Mouse (Mus musculus): Measurements from ENCODE around the gene Braf. TPM values are rescaled to one million over a fixed set of nuclear protein-coding genes. Genes with fewer than 3 reads are reported as not detected.
"Not testable (repeated sequence)": the region's sequence is repeated elsewhere in the genome, so short reads cannot be mapped to it uniquely, and the experiment has no call there.

The Braf gene
- polyA plus RNA-seq, 1 experiment from 2014 or later, result 24.0 TPM

DNA sequence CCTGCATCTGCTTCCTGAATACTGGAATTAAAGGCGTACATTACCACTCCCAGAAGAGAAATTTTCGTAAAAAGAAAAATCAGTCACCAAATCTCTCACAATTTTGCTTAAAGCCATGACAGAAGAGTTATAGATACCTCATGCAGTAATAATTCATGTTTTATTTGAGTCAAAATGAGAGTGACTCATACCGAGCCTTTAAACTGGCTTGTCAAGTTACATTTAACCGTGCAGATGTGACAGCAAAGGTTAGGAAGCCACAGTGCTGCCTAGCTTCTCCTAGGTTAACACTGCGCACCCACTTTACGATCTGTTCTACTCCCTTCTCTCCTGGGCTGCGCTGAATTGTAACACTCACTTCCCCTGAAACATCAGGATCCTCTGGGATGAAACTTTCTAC, 10.9 kb downstream of the Braf start:
- Histone ChIP-seq H3K27ac (no peak overlapping the region), H3K36me3 (no peaks in the 10 kb centered on the region), H3K4me2 (replicated peaks) (no peak overlapping the region), H3K4me1 (no peaks in the 10 kb centered on the region), H3K27me3 (replicated peaks) (no peaks in the 10 kb centered on the region), H3K4me3 (no peak overlapping the region), H3K9ac (no peak overlapping the region), H3K9me3 (no peaks in the 10 kb centered on the region)
- no peak for ATAC-seq (ENCODE audit: low FRiP score, low read depth)
- WGBS, result 83% methylated on average over 7 of the region's 7 CpGs

DNA sequence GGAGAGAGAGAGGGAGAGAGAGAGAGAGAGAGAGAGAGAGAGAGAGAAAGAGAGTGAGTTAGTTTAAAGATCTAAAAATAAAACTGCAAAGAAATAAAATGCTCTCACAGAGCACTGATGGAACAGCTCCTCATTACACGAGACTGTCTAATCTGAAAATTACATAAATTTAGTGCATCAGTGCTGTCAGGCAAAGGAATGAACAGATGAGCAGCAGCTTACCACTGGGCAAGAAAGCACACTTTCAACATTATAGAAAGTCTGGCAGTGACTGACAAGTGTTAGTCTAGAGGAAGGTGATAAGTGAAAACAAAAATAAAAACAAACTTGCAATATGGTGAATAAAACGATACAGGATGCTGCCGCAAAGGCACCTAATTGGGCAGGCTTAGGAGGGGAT, 11.9 kb downstream of the Braf start:
- no peak for ATAC-seq (ENCODE audit: low FRiP score, low read depth)
- no peak overlapping the region for H3K27ac ChIP-seq
- WGBS, result 88% methylated on average over 3 of the region's 3 CpGs
- no peaks in the 10 kb centered on the region for H3K27me3 ChIP-seq (replicated peaks)
- H3K4me3 ChIP-seq, result no peak overlapping the region
- H3K4me2 ChIP-seq (replicated peaks), result no peak overlapping the region
- no peaks in the 10 kb centered on the region for H3K36me3 ChIP-seq
- no peaks in the 10 kb centered on the region for H3K9me3 ChIP-seq
- H3K9ac ChIP-seq, result no peak overlapping the region
- H3K4me1 ChIP-seq, result no peaks in the 10 kb centered on the region

DNA sequence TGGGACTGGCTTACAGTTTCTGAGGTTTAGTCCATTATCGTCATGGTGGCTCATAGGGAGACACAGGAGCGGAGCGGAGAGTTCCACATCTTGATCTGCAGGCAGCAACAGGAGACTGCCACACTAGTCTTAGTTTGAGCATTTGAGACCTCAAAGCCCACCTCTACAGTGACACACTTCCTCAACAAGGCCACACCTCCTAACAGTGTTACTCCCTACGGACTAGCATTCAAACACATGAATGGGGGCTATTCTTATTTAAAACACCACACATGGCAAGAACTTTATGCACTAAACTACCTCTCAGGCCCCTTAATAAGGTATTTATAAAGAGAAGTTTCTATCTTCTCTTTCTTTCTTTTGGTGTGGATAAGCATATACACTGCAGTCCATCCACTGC, 19.6 kb downstream of the Braf start:
- H3K36me3 ChIP-seq, result no peaks in the 10 kb centered on the region
- H3K27me3 ChIP-seq (replicated peaks), result no peaks in the 10 kb centered on the region
- H3K27ac ChIP-seq, result no peak overlapping the region
- H3K4me3 ChIP-seq, result no peak overlapping the region
- no peaks in the 10 kb centered on the region for H3K4me1 ChIP-seq
- WGBS, result 94% methylated on average over 4 of the region's 4 CpGs
- no peaks in the 10 kb centered on the region for H3K9me3 ChIP-seq
- no peak for ATAC-seq (ENCODE audit: low FRiP score, low read depth)
- no peak overlapping the region for H3K9ac ChIP-seq
- H3K4me2 ChIP-seq (replicated peaks), result no peak overlapping the region

DNA sequence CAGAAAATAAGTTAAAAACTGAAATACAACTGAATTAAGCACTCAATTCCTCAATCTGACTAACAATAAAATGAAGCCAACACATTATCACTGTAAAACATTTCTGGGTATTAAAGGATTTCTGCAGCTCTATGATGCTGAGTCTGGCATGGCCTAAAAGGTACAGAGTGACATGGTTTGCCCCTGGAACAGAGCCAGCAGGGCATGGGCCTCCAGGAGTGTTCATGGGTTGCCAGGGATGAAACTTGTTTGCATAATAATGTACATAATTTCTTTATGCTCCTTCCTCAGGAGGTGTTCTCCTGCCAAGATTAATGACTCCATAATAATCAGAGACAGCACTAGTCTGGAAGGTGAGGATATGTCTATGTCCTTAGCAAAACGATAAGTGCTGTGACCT, 32.1 kb downstream of the Braf start:
- Histone ChIP-seq H3K4me2 (replicated peaks) (no peak overlapping the region), H3K4me3 (no peak overlapping the region), H3K27me3 (replicated peaks) (no peaks in the 10 kb centered on the region), H3K36me3 (no peaks in the 10 kb centered on the region), H3K4me1 (no peaks in the 10 kb centered on the region), H3K27ac (no peak overlapping the region), H3K9ac (no peak overlapping the region), H3K9me3 (no peaks in the 10 kb centered on the region)
- WGBS, result 81% methylated on average over 1 of the region's 1 CpGs
- no peak for ATAC-seq (ENCODE audit: low FRiP score, low read depth)

DNA sequence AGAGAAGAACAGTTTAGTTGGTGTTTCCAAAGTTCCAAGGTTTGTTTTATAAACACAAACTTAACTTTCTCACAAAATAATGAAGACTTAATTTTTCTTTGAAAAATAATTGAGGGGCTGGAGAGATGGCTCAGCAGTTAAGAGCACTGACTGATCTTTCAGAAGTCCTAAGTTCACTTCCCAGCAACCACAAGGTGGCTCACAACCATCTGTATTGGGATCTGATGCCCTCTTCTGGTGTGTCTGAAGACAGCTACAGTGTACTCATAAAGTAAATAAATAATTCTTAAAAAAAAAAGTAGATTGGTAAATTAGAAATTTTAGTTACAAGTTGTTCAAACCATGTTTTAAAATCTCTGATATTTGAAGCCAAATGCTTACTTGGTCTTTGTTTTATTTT, 38.4 kb downstream of the Braf start:
- not testable (repeated sequence) for H3K4me1 ChIP-seq; H3K27me3 ChIP-seq (replicated peaks); H3K36me3 ChIP-seq; H3K4me2 ChIP-seq (replicated peaks); ATAC-seq (ENCODE audit: low FRiP score, low read depth); H3K27ac ChIP-seq; H3K4me3 ChIP-seq; H3K9ac ChIP-seq; H3K9me3 ChIP-seq

DNA sequence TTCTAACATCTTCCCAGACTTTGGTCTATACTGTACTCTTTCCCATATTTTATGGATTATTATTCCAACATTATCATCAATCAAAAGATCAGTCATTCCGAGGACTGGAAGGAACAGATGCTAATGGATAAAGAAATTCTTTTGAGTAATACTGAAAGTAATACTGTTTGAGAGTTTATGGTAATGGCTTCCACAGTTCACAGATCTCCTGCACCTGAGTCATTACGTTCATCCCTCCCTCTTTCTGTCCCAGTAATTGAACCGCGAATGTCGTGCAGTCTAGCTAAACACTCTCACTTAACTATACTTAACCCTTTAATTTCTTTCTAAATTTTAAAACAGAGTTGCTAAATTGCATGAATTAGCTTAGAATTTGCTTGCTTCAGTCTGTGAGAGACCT, 43.5 kb downstream of the Braf start:
- no peak for ATAC-seq (ENCODE audit: low FRiP score, low read depth)
- H3K4me2 ChIP-seq (replicated peaks), result no peak overlapping the region
- H3K27ac ChIP-seq, result no peak overlapping the region
- no peak overlapping the region for H3K9ac ChIP-seq
- no peak overlapping the region for H3K4me3 ChIP-seq
- no peaks in the 10 kb centered on the region for H3K4me1 ChIP-seq
- H3K9me3 ChIP-seq, result no peaks in the 10 kb centered on the region
- H3K36me3 ChIP-seq, result peaks cover 10% of the 10 kb centered on the region
- WGBS, result 63% methylated on average over 5 of the region's 5 CpGs
- no peaks in the 10 kb centered on the region for H3K27me3 ChIP-seq (replicated peaks)

DNA sequence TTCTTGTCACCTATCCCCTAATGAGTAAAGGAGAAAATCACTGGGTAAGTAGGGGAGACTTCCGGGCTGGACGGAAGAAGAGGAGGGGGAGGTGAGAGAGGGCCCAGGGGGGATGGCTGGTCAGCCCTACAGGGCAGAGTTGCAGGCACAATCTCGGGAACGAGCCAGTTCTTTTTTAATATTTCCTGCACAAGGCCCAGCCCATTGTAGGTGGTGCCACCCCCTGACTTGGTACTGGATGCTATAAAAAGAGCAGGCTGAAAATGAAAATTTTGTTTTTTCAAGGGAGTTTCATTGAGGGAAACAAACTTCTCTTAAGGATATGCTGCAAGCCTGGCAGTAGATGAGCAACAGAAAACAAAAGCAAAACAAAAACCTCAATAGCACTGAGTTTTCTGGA, 44.7 kb downstream of the Braf start:
- no peaks in the 10 kb centered on the region for H3K4me1 ChIP-seq
- H3K9me3 ChIP-seq, result no peaks in the 10 kb centered on the region
- H3K9ac ChIP-seq, result no peak overlapping the region
- H3K27ac ChIP-seq, result no peak overlapping the region
- no peak for ATAC-seq (ENCODE audit: low FRiP score, low read depth)
- H3K27me3 ChIP-seq (replicated peaks), result no peaks in the 10 kb centered on the region
- H3K4me3 ChIP-seq, result no peak overlapping the region
- WGBS, result 26% methylated on average over 4 of the region's 4 CpGs
- H3K36me3 ChIP-seq, result peaks cover 13% of the 10 kb centered on the region
- no peak overlapping the region for H3K4me2 ChIP-seq (replicated peaks)

DNA sequence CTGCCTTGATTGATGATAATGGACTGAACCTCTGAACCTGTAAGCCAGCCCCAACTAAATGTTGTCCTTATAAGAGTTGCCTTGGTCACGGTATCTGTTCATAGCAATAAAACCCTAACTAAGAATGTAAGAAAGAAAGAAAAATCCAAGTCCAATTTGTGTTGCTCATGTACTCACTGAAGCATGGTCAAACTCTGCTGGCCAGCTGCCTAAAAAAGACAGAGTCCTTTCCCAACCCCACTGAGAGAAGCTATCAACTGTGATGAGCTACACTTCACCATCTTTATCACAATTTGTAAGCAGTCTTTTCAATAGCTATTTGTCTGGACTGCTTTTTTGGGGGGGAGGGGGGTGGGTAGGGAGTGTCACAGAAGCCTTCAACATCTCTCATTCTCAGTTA, 47.0 kb downstream of the Braf start:
- no peak overlapping the region for H3K9ac ChIP-seq
- H3K36me3 ChIP-seq, result peaks cover 13% of the 10 kb centered on the region
- no peak for ATAC-seq (ENCODE audit: low FRiP score, low read depth)
- 96% methylated on average over 1 of the region's 1 CpGs for WGBS
- H3K27me3 ChIP-seq (replicated peaks), result no peaks in the 10 kb centered on the region
- H3K27ac ChIP-seq, result no peak overlapping the region
- no peaks in the 10 kb centered on the region for H3K9me3 ChIP-seq
- H3K4me2 ChIP-seq (replicated peaks), result no peak overlapping the region
- no peak overlapping the region for H3K4me3 ChIP-seq
- H3K4me1 ChIP-seq, result no peaks in the 10 kb centered on the region

DNA sequence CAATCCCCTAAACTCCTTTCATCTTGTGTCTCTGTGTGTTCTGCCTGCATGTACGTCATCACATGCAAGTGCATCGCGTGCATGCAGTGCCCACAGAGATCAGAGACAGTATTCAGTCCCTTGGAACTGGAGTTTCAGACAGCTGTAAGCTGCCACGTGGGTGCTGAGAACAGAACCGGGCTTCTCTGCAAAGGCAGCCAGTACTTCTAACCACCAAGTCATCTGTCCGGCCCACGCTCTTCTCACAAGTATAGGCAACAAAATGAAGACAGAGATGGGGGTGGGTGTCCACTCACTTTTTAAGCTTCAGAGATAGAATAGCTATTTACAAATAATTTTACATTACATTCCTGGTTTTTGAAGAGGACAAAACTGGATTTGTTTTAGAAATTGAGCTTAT, 50.2 kb downstream of the Braf start:
- Histone ChIP-seq H3K9me3 (no peaks in the 10 kb centered on the region), H3K9ac (no peak overlapping the region), H3K4me3 (no peak overlapping the region), H3K27me3 (replicated peaks) (no peaks in the 10 kb centered on the region), H3K4me1 (no peaks in the 10 kb centered on the region), H3K4me2 (replicated peaks) (no peak overlapping the region), H3K36me3 (peaks cover 20% of the 10 kb centered on the region), H3K27ac (no peak overlapping the region)
- 88% methylated on average over 7 of the region's 7 CpGs for WGBS
- ATAC-seq (ENCODE audit: low FRiP score, low read depth), result no peak

DNA sequence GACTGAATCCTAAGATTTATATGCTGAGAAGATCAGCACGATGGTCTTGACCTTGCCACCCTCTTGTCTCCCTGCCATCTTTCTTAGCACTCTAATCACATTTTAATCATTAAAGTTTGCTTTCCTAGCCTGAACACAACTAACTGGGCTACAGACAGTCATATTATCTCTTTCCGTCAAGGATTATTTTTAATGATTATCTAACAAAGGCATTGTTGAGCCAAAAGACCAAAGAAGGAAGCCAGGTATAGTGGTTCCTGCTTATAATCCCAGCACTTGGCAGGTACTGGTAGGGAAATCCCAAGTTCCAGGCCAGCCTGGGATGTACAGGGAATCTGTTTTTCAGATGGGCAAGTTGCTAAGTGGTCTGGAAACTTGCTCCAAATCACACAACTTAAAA, 114.0 kb downstream of the Braf start:
- Histone ChIP-seq H3K4me3 (no peak overlapping the region), H3K4me1 (no peaks in the 10 kb centered on the region), H3K27me3 (replicated peaks) (no peaks in the 10 kb centered on the region), H3K4me2 (replicated peaks) (no peak overlapping the region), H3K9ac (no peak overlapping the region), H3K27ac (no peak overlapping the region), H3K9me3 (no peaks in the 10 kb centered on the region), H3K36me3 (peaks cover 19% of the 10 kb centered on the region)
- WGBS, result 88% methylated on average over 2 of the region's 2 CpGs
- ATAC-seq (ENCODE audit: low FRiP score, low read depth), result no peak

DNA sequence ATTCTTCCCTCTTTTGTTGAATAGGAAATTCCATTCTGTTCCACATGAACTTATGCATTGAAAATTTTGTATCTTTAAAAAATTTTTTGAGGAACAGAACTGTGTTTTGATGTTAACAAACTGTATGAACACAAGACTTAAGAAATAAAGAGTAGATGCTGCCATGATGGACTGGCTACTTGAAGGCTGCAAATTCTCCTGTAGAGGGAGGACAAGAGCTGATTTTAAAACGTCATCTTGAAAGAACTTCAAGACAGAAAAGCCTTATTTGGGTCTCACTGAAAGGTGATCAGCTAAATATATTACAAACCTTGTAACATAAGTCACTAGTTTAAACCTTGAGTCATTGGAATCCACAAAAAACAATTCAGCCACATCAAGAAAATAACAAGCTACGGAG, 115.1 kb downstream of the Braf start:
- Histone ChIP-seq H3K27ac (no peak overlapping the region), H3K4me2 (replicated peaks) (no peak overlapping the region), H3K4me3 (no peak overlapping the region), H3K9me3 (no peaks in the 10 kb centered on the region), H3K36me3 (peaks cover 19% of the 10 kb centered on the region), H3K4me1 (no peaks in the 10 kb centered on the region), H3K9ac (no peak overlapping the region), H3K27me3 (replicated peaks) (no peaks in the 10 kb centered on the region)
- ATAC-seq (ENCODE audit: low FRiP score, low read depth), result no peak
- 74% methylated on average over 2 of the region's 2 CpGs for WGBS

DNA sequence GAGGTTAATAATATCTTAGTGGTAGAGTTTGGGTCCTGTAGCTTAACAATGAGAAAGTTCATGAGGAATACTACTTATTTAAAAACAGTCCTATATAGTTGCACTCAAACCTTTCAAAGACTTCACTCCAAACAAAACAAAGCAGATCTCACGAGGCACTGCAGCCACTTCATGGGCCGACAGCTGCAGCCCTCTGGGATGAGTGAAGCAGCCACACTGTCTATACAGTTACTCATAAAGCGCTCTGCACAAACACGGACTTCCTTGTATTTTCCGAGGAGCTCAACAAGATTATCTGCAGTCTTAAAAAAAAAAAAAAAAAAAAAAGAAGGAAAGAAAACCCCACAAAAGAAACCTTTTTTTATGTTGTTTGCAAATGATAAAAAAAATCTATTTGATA, 117.9 kb downstream of the Braf start:
- Histone ChIP-seq H3K36me3 (peaks cover 13% of the 10 kb centered on the region), H3K4me2 (replicated peaks) (no peak overlapping the region), H3K9me3 (no peaks in the 10 kb centered on the region), H3K27me3 (replicated peaks) (no peaks in the 10 kb centered on the region), H3K9ac (no peak overlapping the region), H3K27ac (no peak overlapping the region), H3K4me3 (no peak overlapping the region), H3K4me1 (no peaks in the 10 kb centered on the region)
- no peak for ATAC-seq (ENCODE audit: low FRiP score, low read depth)
- 73% methylated on average over 5 of the region's 5 CpGs for WGBS

DNA sequence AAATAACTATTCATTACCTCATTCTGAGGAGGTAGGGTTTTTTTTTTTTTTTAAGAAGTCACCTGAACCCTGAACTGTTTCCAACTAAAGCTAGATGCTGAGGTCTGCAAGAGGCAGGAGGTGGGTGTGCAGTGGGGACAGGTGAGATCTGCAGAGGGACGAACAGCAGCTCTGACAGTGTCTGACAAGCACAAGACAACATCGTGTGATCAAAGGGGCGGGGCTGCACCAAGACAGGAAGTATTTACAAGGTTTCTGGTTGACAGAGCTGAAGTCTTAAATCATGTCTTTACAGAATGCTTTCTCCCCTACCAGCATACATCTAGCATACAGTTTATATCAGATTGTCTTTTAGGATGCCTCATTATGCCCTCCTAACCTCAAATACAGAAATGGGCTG, 118.4 kb downstream of the Braf start:
- no peak for ATAC-seq (ENCODE audit: low FRiP score, low read depth)
- Histone ChIP-seq H3K27ac (no peak overlapping the region), H3K4me2 (replicated peaks) (no peak overlapping the region), H3K27me3 (replicated peaks) (no peaks in the 10 kb centered on the region), H3K4me1 (no peaks in the 10 kb centered on the region), H3K36me3 (peaks cover 16% of the 10 kb centered on the region), H3K9me3 (no peaks in the 10 kb centered on the region), H3K4me3 (no peak overlapping the region), H3K9ac (no peak overlapping the region)
- 77% methylated on average over 3 of the region's 3 CpGs for WGBS

DNA sequence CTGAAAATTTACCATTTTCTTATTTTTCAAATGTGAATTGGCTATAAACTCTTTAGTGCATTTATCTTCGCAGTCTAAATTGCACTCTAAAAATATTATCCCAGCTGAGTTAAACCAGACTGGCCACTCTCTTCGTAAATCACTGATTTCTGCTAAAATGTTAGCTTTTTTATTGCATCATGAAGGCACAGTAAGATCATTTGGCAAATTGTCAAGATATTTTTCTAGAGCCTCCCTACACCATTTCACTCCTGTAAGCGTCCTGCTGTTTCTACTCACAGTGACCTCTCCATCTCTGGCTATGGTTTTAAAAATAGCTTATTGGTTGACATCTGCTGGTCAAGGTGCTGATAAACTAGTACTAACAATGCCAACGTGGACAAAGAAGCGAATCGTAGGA, 119.2 kb downstream of the Braf start:
- no peak overlapping the region for H3K9ac ChIP-seq
- no peaks in the 10 kb centered on the region for H3K9me3 ChIP-seq
- ATAC-seq (ENCODE audit: low FRiP score, low read depth), result no peak
- H3K4me1 ChIP-seq, result no peaks in the 10 kb centered on the region
- WGBS, result 89% methylated on average over 6 of the region's 6 CpGs
- H3K27me3 ChIP-seq (replicated peaks), result no peaks in the 10 kb centered on the region
- no peak overlapping the region for H3K27ac ChIP-seq
- H3K4me3 ChIP-seq, result no peak overlapping the region
- peaks cover 17% of the 10 kb centered on the region for H3K36me3 ChIP-seq
- no peak overlapping the region for H3K4me2 ChIP-seq (replicated peaks)

Measured in neural tube, embryonic 12.5 days (tissue).